Mouse (Mus musculus) olfactory bulb, adult 2 months (tissue): ENCODE data around the gene Tdrd6. TPM values are rescaled to one million over a fixed set of nuclear protein-coding genes. Genes with fewer than 3 reads are reported as not detected.
A peak's percentile ranks its signal among the peaks of the same experiment; 100 is the strongest.

Experiments used
- H3K27ac ChIP-seq: fragments of 200-500 bp; 2 replicates; pipeline ENCODE4 v1.5.1; 2012; ENCODE audit warnings: low read depth, low read length; ENCODE audit not compliant: insufficient read depth
- H3K4me1 ChIP-seq: fragments of 200-500 bp; 2 replicates; pipeline ENCODE4 v1.6.1; 2012; ENCODE audit warnings: low read length; ENCODE audit not compliant: control insufficient read depth, insufficient read depth
- H3K4me3 ChIP-seq: fragments of 200-500 bp; 2 replicates; pipeline ENCODE4 v1.5.1; 2012; ENCODE audit warnings: mild to moderate bottlenecking, low read depth, low read length, moderate library complexity; ENCODE audit not compliant: insufficient read depth
- CTCF ChIP-seq: fragments of 200-500 bp; IDR thresholded peaks from 2 replicates; pipeline ENCODE4 v1.5.1; 2012; ENCODE audit warnings: low read depth, mild to moderate bottlenecking, low read length, moderate library complexity; ENCODE audit not compliant: insufficient read depth
- POLR2A ChIP-seq: fragments of 200-500 bp; IDR thresholded peaks from 2 replicates; pipeline ENCODE4 v1.6.1; 2012; ENCODE audit warnings: mild to moderate bottlenecking, low read depth, low read length, moderate library complexity; ENCODE audit not compliant: insufficient read depth
- WGBS: fragments of 180-500 bp; shearing (Covaris S2); methylation state at CpG from one replicate; pipeline ENCODE4 v1.1.7; 2018; 5-methylcytosine and 5-hydroxymethylcytosine counted together
- polyA plus RNA-seq: library from polyadenylated mRNA; stranded (reverse); fragments of >200 nt; gene quantifications from 2 replicates; pipeline ENCODE4 v1.2.4, GENCODE M21; 2012; ENCODE audit warnings: low replicate concordance; ENCODE audit not compliant: missing spikeins, insufficient read depth, insufficient read length

Gene Tdrd6
- polyA plus RNA-seq, 1 experiment = not detected

- Histone ChIP-seq H3K4me3 (no peak overlapping the region), H3K4me1 (peaks cover 4% of the 10 kb centered on the region; the same call in 1 of the 2 replicates), H3K27ac (no peak overlapping the region)
- no peak for TF ChIP-seq POLR2A
- TF ChIP-seq CTCF = no peak
- WGBS = 78% methylated on average over 21 of the region's 21 CpGs
Observed at GRCm38 (mm10) chr17:43592296-43593291, 37.5 kb downstream of the Tdrd6 start.

GRCm38 (mm10) chr17:43590531-43590930, 39.6 kb downstream of the Tdrd6 start:
- WGBS = 63% methylated on average over 5 of the region's 5 CpGs
- TF ChIP-seq POLR2A (no peak), CTCF (no peak)

GRCm38 (mm10) chr17:43589750-43590149, 40.3 kb downstream of the Tdrd6 start:
- H3K4me1 ChIP-seq = peaks cover 4% of the 10 kb centered on the region; the same call in 1 of the 2 replicates
- WGBS = 96% methylated on average over 6 of the region's 6 CpGs
- no peak for TF ChIP-seq CTCF
- TF ChIP-seq POLR2A = no peak
- H3K4me3 ChIP-seq = no peak overlapping the region
- H3K27ac ChIP-seq = no peak overlapping the region

More at GRCm38 (mm10) chr17:43590531-43590930, 39.6 kb downstream of the Tdrd6 start:
- Histone ChIP-seq H3K4me1 (peaks cover 4% of the 10 kb centered on the region; the same call in 1 of the 2 replicates), H3K4me3 (no peak overlapping the region), H3K27ac (no peak overlapping the region)

- 95% methylated on average over 2 of the region's 2 CpGs for WGBS
- no peak overlapping the region for H3K27ac ChIP-seq
- TF ChIP-seq CTCF = no peak
- TF ChIP-seq POLR2A = no peak
Observed at GRCm38 (mm10) chr17:43587278-43587677, 42.8 kb downstream of the Tdrd6 start.

GRCm38 (mm10) chr17:43584771-43585170, 45.3 kb downstream of the Tdrd6 start:
- 76% methylated on average over 7 of the region's 7 CpGs for WGBS
- H3K4me3 ChIP-seq = no peak overlapping the region
- TF ChIP-seq POLR2A = no peak
- no peak for TF ChIP-seq CTCF
- 0 out of 2 replicates have a peak, but pooled peaks cover 7% of the 10 kb centered on the region for H3K4me1 ChIP-seq
- no peak overlapping the region for H3K27ac ChIP-seq

More at GRCm38 (mm10) chr17:43587278-43587677, 42.8 kb downstream of the Tdrd6 start:
- Histone ChIP-seq H3K4me3 (no peak overlapping the region), H3K4me1 (no peaks in the 10 kb centered on the region)

- Histone ChIP-seq H3K27ac (no peak overlapping the region), H3K4me3 (no peak overlapping the region), H3K4me1 (0 out of 2 replicates have a peak, but pooled peaks cover 7% of the 10 kb centered on the region)
- 31% methylated on average over 8 of the region's 8 CpGs for WGBS
- TF ChIP-seq CTCF = no peak
- TF ChIP-seq POLR2A = no peak
Observed at GRCm38 (mm10) chr17:43581012-43581467, 49.1 kb downstream of the Tdrd6 start.

- H3K4me3 ChIP-seq = no peak overlapping the region
- no peak overlapping the region for H3K27ac ChIP-seq
- 0 out of 2 replicates have a peak, but pooled peaks cover 7% of the 10 kb centered on the region for H3K4me1 ChIP-seq
- 39% methylated on average over 3 of the region's 3 CpGs for WGBS
- TF ChIP-seq CTCF (no peak), POLR2A (no peak)
Observed at GRCm38 (mm10) chr17:43580456-43580855, 49.6 kb downstream of the Tdrd6 start.

- Histone ChIP-seq H3K4me3 (no peak overlapping the region), H3K4me1 (peaks cover 4% of the 10 kb centered on the region; the same call in 1 of the 2 replicates), H3K27ac (peak overlapping the region; percentile 42; the same call in 1 of the 2 replicates)
- WGBS = 47% methylated on average over 3 of the region's 3 CpGs
- TF ChIP-seq CTCF (no peak), POLR2A (no peak)
Observed at GRCm38 (mm10) chr17:43573624-43574073, 56.5 kb downstream of the Tdrd6 start.

GRCm38 (mm10) chr17:43569287-43569686, 60.8 kb downstream of the Tdrd6 start:
- no peak overlapping the region for H3K27ac ChIP-seq
- whole genome bisulfite sequencing = 62% methylated on average over 7 of the region's 7 CpGs
- no peak for TF ChIP-seq CTCF
- no peak for TF ChIP-seq POLR2A

More at GRCm38 (mm10) chr17:43569287-43569686, 60.8 kb downstream of the Tdrd6 start:
- Histone ChIP-seq H3K4me3 (no peak overlapping the region), H3K4me1 (peaks cover 7% of the 10 kb centered on the region; the same call in 1 of the 2 replicates)
